Mouse (Mus musculus) spleen, embryonic (tissue): Measurements from ENCODE around the gene Pgls.

Experiments
- CTCF ChIA-PET: fragments of 350-600 bp; sonication (Branson Sonifier 250); formaldehyde crosslinking; loops from one replicate; lab custom pipeline; 2022; lab: Charles Lee

Pgls gene

GRCm38 (mm10) chr8:71591471-71592373 lies at the start of gene Pgls:
TSS of gene Pgls (plus strand) at chr8:71592176.
- CTCF ChIA-PET: interaction anchor here (1.8 kb wide), 1 partner anchor 23 kb away, joined by 6 read pairs; the partner anchor contains the start of gene Slc27a1

- CTCF ChIA-PET: interaction anchor here (0.5 kb wide), 1 partner anchor 14 kb away, joined by 3 read pairs; no protein-coding TSS in a partner anchor
Observed at GRCm38 (mm10) chr8:71542632-71543343, 49.2 kb upstream of the Pgls start, which contains the start of gene Mvb12a. TSS of gene Mvb12a (plus strand) at chr8:71542922.

GRCm38 (mm10) chr8:71543755-71544154 lies 48.2 kb upstream of the Pgls start:
- CTCF ChIA-PET: interaction anchor here (0.7 kb wide), 1 partner anchor 380 kb away, joined by 3 read pairs; no protein-coding TSS in a partner anchor

- CTCF ChIA-PET: interaction anchor here (0.6 kb wide), 3 partner anchors 16 to 962 kb away, joined by 3 to 8 read pairs (median 5); no protein-coding TSS in a partner anchor
Observed at GRCm38 (mm10) chr8:71545053-71545452, 46.9 kb upstream of the Pgls start.

- CTCF ChIA-PET: interaction anchor here (0.9 kb wide), 1 partner anchor 51 kb away, joined by 6 read pairs; no protein-coding TSS in a partner anchor
Observed at GRCm38 (mm10) chr8:71547590-71547989, 44.4 kb upstream of the Pgls start.

- CTCF ChIA-PET: no interaction called here
Observed at GRCm38 (mm10) chr8:71550754-71551153, 41.2 kb upstream of the Pgls start.

GRCm38 (mm10) chr8:71552770-71553169 lies 39.2 kb upstream of the Pgls start:
- CTCF ChIA-PET: no interaction called here

- CTCF ChIA-PET: no interaction called here
Observed at GRCm38 (mm10) chr8:71554001-71554400, 38.0 kb upstream of the Pgls start.

GRCm38 (mm10) chr8:71554644-71555043 lies 37.3 kb upstream of the Pgls start:
- CTCF ChIA-PET: no interaction called here

- CTCF ChIA-PET: interaction anchor here (0.6 to 1.0 kb wide), 2 partner anchors 119 to 143 kb away, joined by 3 to 24 read pairs; partner anchors contain the start of gene B3gnt3
Observed at GRCm38 (mm10) chr8:71558071-71558957, 33.7 kb upstream of the Pgls start, which contains the start of gene Tmem221. TSS of gene Tmem221 (minus strand) at chr8:71558871.

GRCm38 (mm10) chr8:71558958-71559690 lies 32.9 kb upstream of the Pgls start:
- CTCF ChIA-PET: interaction anchor here (0.6 to 1.0 kb wide), 4 partner anchors 28 to 120 kb away, joined by 3 to 4 read pairs (median 3); no protein-coding TSS in a partner anchor

GRCm38 (mm10) chr8:71560071-71560470 lies 31.9 kb upstream of the Pgls start:
- CTCF ChIA-PET: interaction anchor here (0.7 kb wide), 1 partner anchor 27 kb away, joined by 4 read pairs; no protein-coding TSS in a partner anchor

GRCm38 (mm10) chr8:71560765-71561164 lies 31.2 kb upstream of the Pgls start:
- CTCF ChIA-PET: interaction anchor here (1.2 kb wide), 1 partner anchor 69 kb away, joined by 4 read pairs; no protein-coding TSS in a partner anchor

- CTCF ChIA-PET: interaction anchor here (0.6 to 1.6 kb wide), 3 partner anchors 16 to 99 kb away, joined by 3 to 4 read pairs (median 4); no protein-coding TSS in a partner anchor
Observed at GRCm38 (mm10) chr8:71561401-71561800, 30.6 kb upstream of the Pgls start.

- CTCF ChIA-PET: interaction anchor here (0.7 to 1.6 kb wide), 5 partner anchors 22 to 98 kb away, joined by 3 to 5 read pairs (median 4); no protein-coding TSS in a partner anchor
Observed at GRCm38 (mm10) chr8:71562751-71563150, 29.2 kb upstream of the Pgls start.

GRCm38 (mm10) chr8:71563992-71564391 lies 28.0 kb upstream of the Pgls start:
- CTCF ChIA-PET: interaction anchor here (0.6 kb wide), 1 partner anchor 71 kb away, joined by 4 read pairs; no protein-coding TSS in a partner anchor

GRCm38 (mm10) chr8:71566501-71566900 lies 25.5 kb upstream of the Pgls start, which contains the start of gene Nxnl1:
TSS of gene Nxnl1 (minus strand) at chr8:71566601.
- CTCF ChIA-PET: no interaction called here

GRCm38 (mm10) chr8:71567587-71567986 lies 24.4 kb upstream of the Pgls start:
- CTCF ChIA-PET: interaction anchor here (0.6 kb wide), 1 partner anchor 19 kb away, joined by 4 read pairs; no protein-coding TSS in a partner anchor

- CTCF ChIA-PET: interaction anchor here (0.6 to 1.6 kb wide), 3 partner anchors 23 to 85 kb away, joined by 3 to 6 read pairs (median 6); no protein-coding TSS in a partner anchor
Observed at GRCm38 (mm10) chr8:71568387-71568937, 23.5 kb upstream of the Pgls start, which contains the start of gene Slc27a1. TSS of gene Slc27a1 (plus strand) at chr8:71568882.
